Mouse (Mus musculus) testis, adult 2 months (tissue): ENCODE measurements around the gene Xpc. TPM values are rescaled to one million over a fixed set of nuclear protein-coding genes. Genes with fewer than 3 reads are reported as not detected.
"Not testable (repeated sequence)": the region's sequence is repeated elsewhere in the genome, so short reads cannot be mapped to it uniquely, and the experiment has no call there.

Source experiments
- H3K27ac ChIP-seq: fragments of 200-500 bp; 2 replicates; pipeline ENCODE4 v1.5.1; 2012; ENCODE audit warnings: low read depth, low read length; ENCODE audit not compliant: control insufficient read depth, insufficient read depth
- H3K27me3 ChIP-seq: fragments of 200-500 bp; 2 replicates; pipeline ENCODE4 v1.6.1; 2012; ENCODE audit warnings: mild to moderate bottlenecking, low read length, moderate library complexity; ENCODE audit not compliant: control insufficient read depth, insufficient read depth
- H3K36me3 ChIP-seq: fragments of 200-500 bp; 2 replicates; pipeline ENCODE4 v1.6.1; 2012; ENCODE audit warnings: mild to moderate bottlenecking, low read length; ENCODE audit not compliant: control insufficient read depth, insufficient read depth
- H3K4me1 ChIP-seq: fragments of 200-500 bp; 2 replicates; pipeline ENCODE4 v1.6.1; 2012; ENCODE audit warnings: low read length; ENCODE audit not compliant: control insufficient read depth, insufficient read depth
- H3K4me3 ChIP-seq: fragments of 200-500 bp; 2 replicates; pipeline ENCODE4 v1.5.1; 2012; ENCODE audit warnings: low read depth, mild to moderate bottlenecking, low read length, moderate library complexity, mixed read lengths; ENCODE audit not compliant: control insufficient read depth
- CTCF ChIP-seq: fragments of 200-500 bp; IDR thresholded peaks from 2 replicates; pipeline ENCODE4 v1.5.1; 2012; ENCODE audit warnings: low read depth, mild to moderate bottlenecking, inconsistent platforms, low read length, moderate library complexity; ENCODE audit not compliant: control insufficient read depth, insufficient read depth, insufficient replicate concordance
- POLR2A ChIP-seq: fragments of 200-500 bp; IDR thresholded peaks from 2 replicates; pipeline ENCODE4 v1.6.1; 2012; ENCODE audit warnings: low read depth, mild to moderate bottlenecking, inconsistent platforms, low read length, moderate library complexity; ENCODE audit not compliant: control insufficient read depth
- polyA plus RNA-seq: library from polyadenylated mRNA; depleted of rRNA; stranded (reverse); fragments of >200 nt; gene quantifications from 2 replicates; pipeline ENCODE4 v1.2.3, GENCODE M21; 2012

Xpc gene
- polyA plus RNA-seq, 1 experiment = 3.4 TPM

- Histone ChIP-seq H3K36me3 (no peaks in the 10 kb centered on the region; the same call in 1 of the 2 replicates), H3K27ac (no peak overlapping the region), H3K4me3 (no peak overlapping the region), H3K27me3 (no peaks in the 10 kb centered on the region), H3K4me1 (no peaks in the 10 kb centered on the region)
- no peak for TF ChIP-seq CTCF
- no peak for TF ChIP-seq POLR2A
Measured at GRCm38 (mm10) chr6:91483371-91483770, 32.3 kb downstream of the Xpc start.

GRCm38 (mm10) chr6:91476541-91476940 lies 39.1 kb downstream of the Xpc start:
- H3K36me3 ChIP-seq = no peaks in the 10 kb centered on the region
- no peak overlapping the region for H3K4me3 ChIP-seq
- H3K27ac ChIP-seq = no peak overlapping the region
- TF ChIP-seq CTCF (no peak), POLR2A (no peak)
- peaks cover 12% of the 10 kb centered on the region for H3K4me1 ChIP-seq
- H3K27me3 ChIP-seq = no peaks in the 10 kb centered on the region

- no peak overlapping the region for H3K27ac ChIP-seq
- H3K4me1 ChIP-seq = peaks cover 12% of the 10 kb centered on the region
- no peaks in the 10 kb centered on the region for H3K27me3 ChIP-seq
- TF ChIP-seq CTCF (no peak), POLR2A (no peak)
- H3K4me3 ChIP-seq = no peak overlapping the region
- no peaks in the 10 kb centered on the region for H3K36me3 ChIP-seq
Measured at GRCm38 (mm10) chr6:91474441-91475190, 41.1 kb downstream of the Xpc start.

- Histone ChIP-seq H3K27me3 (no peaks in the 10 kb centered on the region), H3K4me3 (peak overlapping the region; percentile 86), H3K27ac (no peak overlapping the region; the same call in 1 of the 2 replicates), H3K36me3 (no peaks in the 10 kb centered on the region), H3K4me1 (peaks cover 12% of the 10 kb centered on the region)
- TF ChIP-seq CTCF (no peak), POLR2A (no peak)
Measured at GRCm38 (mm10) chr6:91473805-91474440, 41.8 kb downstream of the Xpc start.

GRCm38 (mm10) chr6:91472868-91473804 lies 42.6 kb downstream of the Xpc start, which contains the start of the genes Chchd4 and Tmem43:
Gene Chchd4 (minus strand): TSS chr6:91473546.
Gene Tmem43 (plus strand): TSS chr6:91473703.
- peak within 1 kb of the TSS; percentile 82 for H3K27ac ChIP-seq

GRCm38 (mm10) chr6:91472319-91472718 lies 43.4 kb downstream of the Xpc start:
- Histone ChIP-seq H3K4me3 (peak overlapping the region; percentile 86), H3K36me3 (no peaks in the 10 kb centered on the region), H3K27ac (peak overlapping the region; percentile 82; the same call in 1 of the 2 replicates), H3K4me1 (peaks cover 12% of the 10 kb centered on the region), H3K27me3 (no peaks in the 10 kb centered on the region)
- TF ChIP-seq CTCF (no peak), POLR2A (no peak)

More at GRCm38 (mm10) chr6:91472868-91473804, 42.6 kb downstream of the Xpc start, which contains the start of the genes Chchd4 and Tmem43:
- peaks cover 12% of the 10 kb centered on the region for H3K4me1 ChIP-seq
- no peaks in the 10 kb centered on the region for H3K36me3 ChIP-seq
- no peaks in the 10 kb centered on the region for H3K27me3 ChIP-seq
- H3K4me3 ChIP-seq = peak within 1 kb of the TSS; percentile 86
- TF ChIP-seq CTCF = no peak
- peak; percentile 71 for TF ChIP-seq POLR2A

GRCm38 (mm10) chr6:91471427-91471826 lies 44.3 kb downstream of the Xpc start:
- not testable (repeated sequence) for H3K36me3 ChIP-seq, H3K27ac ChIP-seq, H3K27me3 ChIP-seq, H3K4me3 ChIP-seq
- peaks cover 12% of the 10 kb centered on the region for H3K4me1 ChIP-seq
